Mouse (Mus musculus): ENCODE measurements around the gene Top3a.

GRCm38 (mm10) chr11:60796342-60796741, 19.2 kb upstream of the Top3a start:
- TF ChIP-seq CTCF (IDR thresholded peaks at IDR 0.05) = no peak
- TF ChIP-seq EP300 (IDR thresholded peaks at IDR 0.05) = no peak
